Mouse (Mus musculus): ENCODE data around the gene Myl6. TPM values are rescaled to one million over a fixed set of nuclear protein-coding genes. Genes with fewer than 3 reads are reported as not detected.

Gene Myl6
- total and polyA plus RNA-seq, 2 experiments from 2014 or later: 565 to 1,089 TPM

GRCm38 (mm10) chr10:128504012-128504411 lies 10.1 kb upstream of the Myl6 start:
- Histone ChIP-seq H3K4me3 (ENCODE audit: low read length) (no peak overlapping the region), H3K36me3 (ENCODE audit: insufficient read depth, low read length) (no peaks in the 10 kb centered on the region), H3K9me3 (ENCODE audit: low read length) (no peaks in the 10 kb centered on the region), H3K4me1 (ENCODE audit: insufficient read depth, low read length) (no peaks in the 10 kb centered on the region), H3K27me3 (ENCODE audit: insufficient read depth, low read length) (no peaks in the 10 kb centered on the region), H3K27ac (no peak overlapping the region), H3K4me2 (ENCODE audit: low read depth, low read length) (no peak overlapping the region), H3K9ac (replicated peaks; ENCODE audit: low read length) (no peak overlapping the region)
- no peak for TF ChIP-seq CTCF (IDR thresholded peaks at IDR 0.05; ENCODE audit: low read depth)
- DNase-seq (ENCODE audit: low spot score): no peak
- 90% methylated on average over 3 of the region's 3 CpGs for WGBS
- no peak for ATAC-seq

- H3K9me3 ChIP-seq (ENCODE audit: low read length): no peaks in the 10 kb centered on the region
- H3K4me3 ChIP-seq (ENCODE audit: low read length): no peak overlapping the region
- ATAC-seq: no peak
- no peak overlapping the region for H3K9ac ChIP-seq (replicated peaks; ENCODE audit: low read length)
- DNase-seq (ENCODE audit: low spot score): no peak
- no peaks in the 10 kb centered on the region for H3K4me1 ChIP-seq (ENCODE audit: insufficient read depth, low read length)
- no peak overlapping the region for H3K27ac ChIP-seq
- no peak for TF ChIP-seq CTCF (IDR thresholded peaks at IDR 0.05; ENCODE audit: low read depth)
- WGBS: 74% methylated on average over 8 of the region's 8 CpGs
- no peaks in the 10 kb centered on the region for H3K36me3 ChIP-seq (ENCODE audit: insufficient read depth, low read length)
- no peaks in the 10 kb centered on the region for H3K27me3 ChIP-seq (ENCODE audit: insufficient read depth, low read length)
- H3K4me2 ChIP-seq (ENCODE audit: low read depth, low read length): no peak overlapping the region
Observed at GRCm38 (mm10) chr10:128503532-128503931, 9.6 kb upstream of the Myl6 start.

- no peak for DNase-seq (ENCODE audit: low spot score)
- H3K4me3 ChIP-seq (ENCODE audit: low read length): no peak overlapping the region
- 88% methylated on average over 5 of the region's 5 CpGs for WGBS
Observed at GRCm38 (mm10) chr10:128502341-128502740, 8.4 kb upstream of the Myl6 start.

GRCm38 (mm10) chr10:128499116-128499671 lies 5.2 kb upstream of the Myl6 start:
- TF ChIP-seq CTCF (IDR thresholded peaks at IDR 0.05; ENCODE audit: low read depth): peak; percentile 17; the same call in 1 of the 2 replicates
- Histone ChIP-seq H3K9ac (replicated peaks; ENCODE audit: low read length) (peak overlapping the region; percentile 54), H3K4me1 (ENCODE audit: insufficient read depth, low read length) (peaks cover 12% of the 10 kb centered on the region), H3K36me3 (ENCODE audit: insufficient read depth, low read length) (no peaks in the 10 kb centered on the region), H3K9me3 (ENCODE audit: low read length) (no peaks in the 10 kb centered on the region), H3K4me2 (ENCODE audit: low read depth, low read length) (peak overlapping the region; percentile 81), H3K4me3 (ENCODE audit: low read length) (peak overlapping the region; percentile 61), H3K27ac (peak overlapping the region; percentile 85), H3K27me3 (ENCODE audit: insufficient read depth, low read length) (no peaks in the 10 kb centered on the region)
- ATAC-seq (peak; percentile 31), DNase-seq (ENCODE audit: low spot score) (peak; percentile 61)
- whole genome bisulfite sequencing: 2% methylated on average over 21 of the region's 21 CpGs

More at GRCm38 (mm10) chr10:128502341-128502740, 8.4 kb upstream of the Myl6 start:
- Histone ChIP-seq H3K4me2 (ENCODE audit: low read depth, low read length) (no peak overlapping the region), H3K9ac (replicated peaks; ENCODE audit: low read length) (no peak overlapping the region), H3K4me1 (ENCODE audit: insufficient read depth, low read length) (peaks cover 6% of the 10 kb centered on the region), H3K36me3 (ENCODE audit: insufficient read depth, low read length) (no peaks in the 10 kb centered on the region), H3K9me3 (ENCODE audit: low read length) (no peaks in the 10 kb centered on the region), H3K27ac (no peak overlapping the region), H3K27me3 (ENCODE audit: insufficient read depth, low read length) (no peaks in the 10 kb centered on the region)
- TF ChIP-seq CTCF (IDR thresholded peaks at IDR 0.05; ENCODE audit: low read depth): no peak
- no peak for ATAC-seq

- Histone ChIP-seq H3K27me3 (ENCODE audit: insufficient read depth, low read length) (no peaks in the 10 kb centered on the region), H3K4me3 (ENCODE audit: low read length) (peak within 1 kb of the TSS; percentile 61), H3K4me1 (ENCODE audit: insufficient read depth, low read length) (peaks cover 12% of the 10 kb centered on the region), H3K27ac (peak within 1 kb of the TSS; percentile 85), H3K9me3 (ENCODE audit: low read length) (no peaks in the 10 kb centered on the region), H3K36me3 (ENCODE audit: insufficient read depth, low read length) (no peaks in the 10 kb centered on the region), H3K9ac (replicated peaks; ENCODE audit: low read length) (peak within 1 kb of the TSS; percentile 54), H3K4me2 (ENCODE audit: low read depth, low read length) (peak within 1 kb of the TSS; percentile 81)
- peak; percentile 97 for DNase-seq (ENCODE audit: low spot score)
- 0% methylated on average over 27 of the region's 27 CpGs for WGBS
- peak; percentile 87 for ATAC-seq
- no peak for TF ChIP-seq CTCF (IDR thresholded peaks at IDR 0.05; ENCODE audit: low read depth)
Observed at GRCm38 (mm10) chr10:128498590-128498989, 4.6 kb upstream of the Myl6 start, which contains the start of gene Myl6b. Myl6b (minus strand) TSS chr10:128498685.

GRCm38 (mm10) chr10:128497134-128497737 lies 3.3 kb upstream of the Myl6 start:
- Histone ChIP-seq H3K9ac (replicated peaks; ENCODE audit: low read length) (no peak overlapping the region), H3K4me3 (ENCODE audit: low read length) (no peak overlapping the region), H3K9me3 (ENCODE audit: low read length) (no peaks in the 10 kb centered on the region), H3K36me3 (ENCODE audit: insufficient read depth, low read length) (no peaks in the 10 kb centered on the region), H3K4me1 (ENCODE audit: insufficient read depth, low read length) (peaks cover 12% of the 10 kb centered on the region), H3K4me2 (ENCODE audit: low read depth, low read length) (no peak overlapping the region), H3K27ac (no peak overlapping the region), H3K27me3 (ENCODE audit: insufficient read depth, low read length) (no peaks in the 10 kb centered on the region)
- 40% methylated on average over 6 of the region's 6 CpGs for WGBS
- no peak for TF ChIP-seq CTCF (IDR thresholded peaks at IDR 0.05; ENCODE audit: low read depth)
- ATAC-seq (no peak), DNase-seq (ENCODE audit: low spot score) (no peak)

- no peak for ATAC-seq
- H3K27me3 ChIP-seq (ENCODE audit: insufficient read depth, low read length): no peaks in the 10 kb centered on the region
- no peak overlapping the region for H3K27ac ChIP-seq
- H3K4me1 ChIP-seq (ENCODE audit: insufficient read depth, low read length): peaks cover 13% of the 10 kb centered on the region
- H3K4me3 ChIP-seq (ENCODE audit: low read length): no peak overlapping the region
- 44% methylated on average over 6 of the region's 6 CpGs for WGBS
- no peak for TF ChIP-seq CTCF (IDR thresholded peaks at IDR 0.05; ENCODE audit: low read depth)
- DNase-seq (ENCODE audit: low spot score): no peak
- no peak overlapping the region for H3K9ac ChIP-seq (replicated peaks; ENCODE audit: low read length)
- no peaks in the 10 kb centered on the region for H3K9me3 ChIP-seq (ENCODE audit: low read length)
- no peak overlapping the region for H3K4me2 ChIP-seq (ENCODE audit: low read depth, low read length)
- no peaks in the 10 kb centered on the region for H3K36me3 ChIP-seq (ENCODE audit: insufficient read depth, low read length)
Observed at GRCm38 (mm10) chr10:128496509-128497077, 2.6 kb upstream of the Myl6 start.

Measured in hindbrain, postnatal 0 days (tissue).